Mouse (Mus musculus): Measurements from ENCODE around the gene Anks1b. TPM values are rescaled to one million over a fixed set of nuclear protein-coding genes. Genes with fewer than 3 reads are reported as not detected.

Anks1b gene
- total RNA-seq, 1 experiment from 2014 or later: not detected

DNA sequence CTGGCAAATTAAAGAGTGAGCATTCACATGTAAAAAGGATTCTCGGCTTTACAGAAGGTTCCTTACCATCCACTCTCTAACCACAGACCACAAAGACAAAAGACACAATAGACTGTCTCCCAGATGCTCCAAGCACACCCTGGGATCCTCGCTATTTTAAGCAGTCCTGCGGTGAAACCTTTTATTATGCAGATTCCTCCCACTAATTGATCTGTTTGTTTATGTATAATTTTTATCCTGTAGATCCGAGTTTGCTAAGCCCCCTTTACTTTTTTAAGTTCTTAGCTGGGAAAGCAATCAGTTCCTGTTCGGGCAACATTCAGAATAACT, 836.3 kb downstream of the Anks1b start:
- ATAC-seq (replicated peaks in 1 of 2; ENCODE audit: insufficient read depth in 1 of 2, low FRiP score in 2 of 2, low TSS enrichment in 1 of 2, low read depth in 1 of 2, poor library complexity in 2 of 2, severe bottlenecking in 2 of 2): no peak

DNA sequence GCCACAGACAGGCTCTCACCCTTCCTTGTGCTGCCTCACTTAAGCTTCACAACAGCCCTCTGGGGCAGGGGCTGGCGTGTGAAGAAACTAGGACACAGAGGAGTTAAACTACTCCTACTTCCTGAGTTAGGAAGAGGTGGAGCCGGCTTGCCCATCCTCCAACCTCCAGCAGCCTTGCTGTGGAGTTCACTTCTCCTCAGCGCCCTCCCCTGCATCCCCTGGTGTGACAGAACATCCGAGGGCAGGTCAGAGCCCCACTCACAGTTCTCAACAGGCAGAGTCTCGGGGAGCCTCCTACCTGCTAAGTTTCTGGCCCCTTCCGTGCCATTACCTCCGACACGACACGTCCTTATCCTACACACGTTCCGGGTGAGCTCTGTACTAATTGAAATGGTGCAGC, 844.7 kb downstream of the Anks1b start:
- no peak for ATAC-seq (replicated peaks in 1 of 2; ENCODE audit: insufficient read depth in 1 of 2, low FRiP score in 2 of 2, low TSS enrichment in 1 of 2, low read depth in 1 of 2, poor library complexity in 2 of 2, severe bottlenecking in 2 of 2)

DNA sequence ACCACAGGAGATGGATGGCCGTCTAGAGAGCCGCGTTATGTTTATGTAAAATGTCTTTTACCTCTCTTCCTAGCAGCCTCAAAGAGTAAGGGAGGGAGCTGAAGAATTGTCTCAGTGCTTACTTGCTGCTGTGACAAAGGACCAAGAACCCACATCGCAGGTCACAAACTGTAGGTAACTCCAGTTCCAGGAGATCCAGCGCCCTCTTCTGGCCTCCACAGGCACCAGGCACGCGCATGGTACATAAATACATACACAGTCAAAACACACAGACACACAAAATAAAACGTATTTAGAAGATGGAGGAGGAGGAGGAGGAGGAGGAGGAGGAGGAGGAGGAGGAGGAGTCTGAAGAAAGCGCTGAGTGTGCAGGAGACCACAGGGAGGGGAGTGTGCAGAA, 845.4 kb downstream of the Anks1b start:
- no peak for ATAC-seq (replicated peaks in 1 of 2; ENCODE audit: insufficient read depth in 1 of 2, low FRiP score in 2 of 2, low TSS enrichment in 1 of 2, low read depth in 1 of 2, poor library complexity in 2 of 2, severe bottlenecking in 2 of 2)

DNA sequence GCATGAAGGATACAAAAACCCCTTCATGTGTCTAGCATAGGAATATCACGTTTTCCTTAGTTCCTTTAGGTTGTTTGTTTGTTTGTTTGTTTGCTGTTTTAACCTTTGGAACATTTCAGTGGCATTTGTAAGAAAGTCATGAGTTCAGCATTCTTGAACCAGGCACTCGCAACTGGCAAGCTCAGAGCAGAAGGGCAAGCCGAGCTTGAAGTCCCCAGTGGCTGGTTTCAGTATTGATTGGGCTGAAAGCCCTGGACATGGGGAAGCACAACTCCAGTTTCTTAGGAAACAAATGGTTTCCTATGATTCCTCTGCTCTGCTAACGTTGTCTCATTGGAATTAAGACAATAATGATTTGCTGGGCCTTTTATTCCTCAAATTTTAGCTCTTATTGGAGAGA, 846.7 kb downstream of the Anks1b start:
- no peak for ATAC-seq (replicated peaks in 1 of 2; ENCODE audit: insufficient read depth in 1 of 2, low FRiP score in 2 of 2, low TSS enrichment in 1 of 2, low read depth in 1 of 2, poor library complexity in 2 of 2, severe bottlenecking in 2 of 2)

DNA sequence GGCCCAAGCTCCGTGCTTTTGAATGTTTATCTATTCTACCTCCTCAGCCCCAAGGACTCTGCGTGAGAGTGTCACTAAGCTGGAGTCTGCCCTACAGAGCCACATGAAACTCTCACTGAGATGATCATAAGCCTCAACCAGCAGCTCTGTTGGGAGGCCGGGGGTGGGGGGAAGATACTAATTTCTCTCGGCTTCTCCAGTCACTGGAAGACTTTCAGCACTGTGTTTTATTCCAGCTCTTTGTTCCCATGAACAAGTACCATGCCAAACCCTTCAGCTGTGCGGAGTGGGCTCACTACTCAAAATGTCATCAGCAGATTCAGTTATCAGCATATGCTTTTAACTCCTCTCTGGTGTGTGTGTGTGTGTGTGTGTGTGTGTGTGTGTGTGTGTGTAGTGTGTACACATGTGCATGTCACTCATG, 849.8 kb downstream of the Anks1b start:
- no peak for ATAC-seq (replicated peaks in 1 of 2; ENCODE audit: insufficient read depth in 1 of 2, low FRiP score in 2 of 2, low TSS enrichment in 1 of 2, low read depth in 1 of 2, poor library complexity in 2 of 2, severe bottlenecking in 2 of 2)

DNA sequence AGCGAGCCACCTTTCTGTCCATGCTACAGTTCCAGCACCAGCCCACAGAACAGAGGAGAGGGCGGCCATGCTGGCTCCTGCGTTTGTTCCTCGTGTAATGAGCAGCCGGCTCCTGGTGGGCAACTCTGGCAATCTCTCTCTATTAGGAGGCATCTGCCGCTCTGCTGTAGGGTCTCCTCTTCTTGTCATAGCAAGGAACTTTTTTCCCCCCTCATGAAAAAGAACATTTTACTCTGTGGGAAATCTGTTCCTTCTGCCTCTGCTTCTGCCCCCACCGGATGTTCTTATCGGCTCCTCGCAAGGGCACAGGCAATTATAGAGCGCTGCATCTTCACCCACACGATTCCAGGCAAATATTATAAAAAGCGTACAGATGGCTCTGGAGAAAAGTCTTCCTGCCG, 850.6 kb downstream of the Anks1b start:
- no peak for ATAC-seq (replicated peaks in 1 of 2; ENCODE audit: insufficient read depth in 1 of 2, low FRiP score in 2 of 2, low TSS enrichment in 1 of 2, low read depth in 1 of 2, poor library complexity in 2 of 2, severe bottlenecking in 2 of 2)

DNA sequence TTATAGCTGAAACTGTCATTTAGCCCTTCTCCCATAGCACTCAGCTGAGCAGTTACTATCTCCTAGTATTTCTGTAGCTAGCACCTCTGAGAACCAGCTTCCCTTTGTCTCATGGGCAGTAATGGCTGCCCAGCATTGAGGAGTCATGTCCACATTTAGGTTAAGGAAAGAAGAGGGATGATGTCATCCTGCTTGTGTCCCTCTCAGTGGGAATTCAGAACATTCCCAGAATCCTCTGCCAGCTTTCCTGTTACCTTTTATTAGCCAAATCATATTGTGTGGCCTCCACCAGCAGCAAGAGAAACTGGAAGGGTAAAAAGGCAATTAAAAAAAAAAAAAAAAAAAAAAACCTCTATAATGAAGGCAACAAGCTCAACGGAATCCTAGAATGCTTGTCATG, 851.6 kb downstream of the Anks1b start:
- ATAC-seq (replicated peaks in 1 of 2; ENCODE audit: insufficient read depth in 1 of 2, low FRiP score in 2 of 2, low TSS enrichment in 1 of 2, low read depth in 1 of 2, poor library complexity in 2 of 2, severe bottlenecking in 2 of 2): no peak

DNA sequence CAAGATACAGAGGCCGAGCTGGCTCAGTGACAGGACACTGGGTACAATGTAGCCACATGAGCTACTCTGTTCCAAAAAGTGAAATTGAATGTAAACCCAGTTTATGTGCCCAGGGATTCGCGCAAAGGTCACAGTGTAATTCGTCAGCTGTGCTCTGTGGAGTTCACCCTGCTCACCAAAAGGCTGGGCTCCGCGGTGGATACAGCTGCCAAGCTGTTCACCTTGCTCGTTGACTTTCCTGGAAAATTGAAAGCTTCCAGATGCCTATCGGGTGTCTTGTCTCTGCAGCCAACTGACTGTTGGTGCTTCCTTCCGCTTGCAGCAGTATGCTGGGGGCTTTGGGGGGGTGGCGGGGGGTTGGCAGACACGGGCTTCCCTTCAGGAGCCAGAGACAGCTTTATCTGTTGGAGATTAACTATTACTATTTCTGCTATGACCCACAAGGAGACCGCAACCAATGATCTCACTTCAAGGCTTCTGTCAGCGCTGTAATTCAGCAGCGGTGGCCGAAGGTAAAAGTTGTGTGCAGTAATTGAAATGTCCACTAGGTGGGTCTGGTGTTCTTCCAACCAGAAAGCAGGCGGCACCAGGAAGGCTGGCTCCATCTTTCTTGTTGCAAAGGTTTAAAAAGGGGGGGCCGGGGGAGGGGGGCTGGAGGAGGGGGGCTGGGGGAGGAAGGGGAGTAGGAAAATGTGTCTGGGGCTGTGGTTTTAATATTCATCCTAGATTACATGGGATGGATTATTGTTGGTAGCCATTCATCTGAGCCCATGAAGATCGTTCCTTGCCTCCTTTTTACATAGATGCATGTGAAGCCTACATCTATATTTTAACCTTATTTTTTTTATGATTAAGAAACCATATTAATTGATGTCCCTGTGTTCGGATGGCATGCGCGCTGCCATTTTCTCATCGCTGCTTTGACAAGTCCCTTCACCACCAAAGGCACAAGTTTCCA, 855.4 kb downstream of the Anks1b start:
- ATAC-seq (replicated peaks in 1 of 2; ENCODE audit: insufficient read depth in 1 of 2, low FRiP score in 2 of 2, low TSS enrichment in 1 of 2, low read depth in 1 of 2, poor library complexity in 2 of 2, severe bottlenecking in 2 of 2): peak; percentile 82 to 86

DNA sequence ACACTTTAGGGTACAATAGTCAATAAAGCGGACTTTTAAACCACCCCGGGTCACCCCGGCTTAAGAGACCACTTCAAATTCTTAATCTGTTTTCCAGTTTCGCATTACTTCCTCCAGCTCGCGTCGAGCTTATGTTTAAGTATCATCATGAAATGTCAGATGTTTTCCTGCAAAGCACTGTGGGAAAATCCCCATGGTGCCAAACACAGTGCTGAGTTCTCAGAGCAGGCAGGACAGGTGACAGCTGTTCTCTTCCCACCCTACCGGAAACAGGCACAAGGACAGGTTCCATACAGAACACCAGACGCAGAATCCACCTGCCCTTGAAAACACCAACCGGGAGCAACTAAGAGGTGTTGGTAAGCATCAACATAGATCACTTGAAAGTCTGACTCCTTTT, 856.2 kb downstream of the Anks1b start:
- no peak for ATAC-seq (replicated peaks in 1 of 2; ENCODE audit: insufficient read depth in 1 of 2, low FRiP score in 2 of 2, low TSS enrichment in 1 of 2, low read depth in 1 of 2, poor library complexity in 2 of 2, severe bottlenecking in 2 of 2)

DNA sequence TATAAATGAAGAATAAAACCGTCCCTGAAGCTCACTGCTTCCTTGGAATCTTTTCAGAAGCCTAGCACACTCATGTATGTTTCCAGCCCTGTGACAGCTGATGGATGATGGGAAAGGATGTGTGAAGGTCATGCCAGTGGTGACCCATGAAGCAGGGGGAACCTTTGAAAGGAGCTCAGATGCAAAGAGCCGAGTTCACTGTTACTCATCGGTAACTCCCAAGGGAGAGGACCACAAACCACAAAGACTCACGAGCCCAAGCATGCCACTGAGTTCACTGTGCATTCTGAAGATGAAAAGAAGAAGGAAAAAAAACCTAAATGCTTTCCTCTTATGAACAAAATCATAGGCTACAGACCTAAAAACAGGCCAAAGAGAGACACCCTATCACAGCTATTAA, 859.5 kb downstream of the Anks1b start:
- ATAC-seq (replicated peaks in 1 of 2; ENCODE audit: insufficient read depth in 1 of 2, low FRiP score in 2 of 2, low TSS enrichment in 1 of 2, low read depth in 1 of 2, poor library complexity in 2 of 2, severe bottlenecking in 2 of 2): no peak

DNA sequence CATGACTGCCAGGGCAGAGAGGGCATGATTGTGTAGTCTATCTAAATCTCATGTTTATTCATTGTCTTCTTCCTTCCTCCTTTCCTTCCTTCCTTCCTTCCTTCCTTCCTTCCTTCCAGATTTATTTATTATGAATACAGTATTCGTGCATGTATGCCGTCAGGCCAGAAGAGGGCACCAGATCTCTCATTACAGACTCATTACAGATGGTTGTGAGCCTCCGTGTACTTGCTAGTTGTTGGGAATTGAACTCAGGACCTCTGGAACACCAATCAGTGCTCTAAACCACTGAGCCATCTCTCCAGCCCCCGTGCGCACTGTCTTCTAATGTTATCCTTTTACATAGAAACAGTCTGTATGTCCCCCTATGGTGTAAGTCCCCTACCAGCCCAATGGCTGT, 860.3 kb downstream of the Anks1b start:
- ATAC-seq (replicated peaks in 1 of 2; ENCODE audit: insufficient read depth in 1 of 2, low FRiP score in 2 of 2, low TSS enrichment in 1 of 2, low read depth in 1 of 2, poor library complexity in 2 of 2, severe bottlenecking in 2 of 2): peak; percentile 53 to 61; a peak in 3 of 4 replicates

DNA sequence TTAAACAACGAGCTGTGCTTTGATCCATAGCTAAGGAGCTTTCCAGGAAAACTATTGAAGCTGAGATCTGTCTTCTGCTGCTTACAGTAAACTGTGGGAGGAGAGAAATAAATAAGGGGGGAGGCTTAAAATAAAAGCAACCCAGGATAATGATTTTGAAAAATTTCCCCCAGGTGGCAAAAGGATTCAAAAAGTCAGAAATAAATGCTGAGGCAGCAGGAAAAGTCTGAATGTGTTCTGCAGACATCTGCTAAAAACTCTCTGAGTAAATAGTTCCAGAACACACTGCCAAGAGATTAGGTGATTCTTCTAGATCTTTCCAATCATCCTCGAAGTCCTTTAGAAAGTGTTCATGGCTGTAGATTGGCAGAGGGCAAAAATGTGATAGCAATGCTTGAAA, 865.2 kb downstream of the Anks1b start:
- ATAC-seq (replicated peaks in 1 of 2; ENCODE audit: insufficient read depth in 1 of 2, low FRiP score in 2 of 2, low TSS enrichment in 1 of 2, low read depth in 1 of 2, poor library complexity in 2 of 2, severe bottlenecking in 2 of 2): no peak

DNA sequence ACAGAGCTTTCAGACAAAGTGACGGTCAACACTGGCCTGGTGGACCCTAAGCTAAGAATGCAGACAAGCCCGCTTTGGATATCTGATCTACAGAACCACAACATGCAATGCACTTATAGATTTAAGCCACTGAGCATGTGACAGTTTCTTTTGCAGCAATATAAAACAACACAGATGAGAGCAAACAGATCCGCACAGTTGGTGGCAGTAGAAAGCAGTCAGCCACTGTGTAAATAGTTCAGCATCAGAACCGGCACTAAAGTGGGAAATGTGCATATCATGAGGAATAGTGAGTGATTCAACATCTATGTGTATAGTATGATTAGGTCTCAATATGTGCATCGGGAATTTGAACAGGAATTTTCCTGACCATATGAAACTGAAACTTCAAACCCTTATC, 867.6 kb downstream of the Anks1b start:
- no peak for ATAC-seq (replicated peaks in 1 of 2; ENCODE audit: insufficient read depth in 1 of 2, low FRiP score in 2 of 2, low TSS enrichment in 1 of 2, low read depth in 1 of 2, poor library complexity in 2 of 2, severe bottlenecking in 2 of 2)

DNA sequence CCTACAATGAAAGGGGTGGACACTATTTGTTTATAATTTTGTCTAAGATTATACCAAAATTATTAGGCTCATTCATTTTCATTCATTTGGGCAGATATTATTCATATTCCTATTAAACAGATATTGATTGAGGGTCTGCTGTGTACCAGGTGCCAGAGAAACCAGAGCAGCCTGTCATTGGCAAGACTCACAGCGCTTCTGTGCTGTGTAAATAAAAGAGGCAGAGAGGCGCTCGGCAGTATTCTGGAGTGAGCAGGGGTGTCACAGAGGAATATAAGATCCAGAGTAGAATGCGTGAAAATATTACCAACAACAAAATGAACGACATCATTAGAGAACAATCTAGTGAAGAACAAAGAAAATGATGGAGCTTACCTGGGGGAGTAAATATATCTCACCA, 878.6 kb downstream of the Anks1b start:
- ATAC-seq (replicated peaks in 1 of 2; ENCODE audit: insufficient read depth in 1 of 2, low FRiP score in 2 of 2, low TSS enrichment in 1 of 2, low read depth in 1 of 2, poor library complexity in 2 of 2, severe bottlenecking in 2 of 2): no peak

DNA sequence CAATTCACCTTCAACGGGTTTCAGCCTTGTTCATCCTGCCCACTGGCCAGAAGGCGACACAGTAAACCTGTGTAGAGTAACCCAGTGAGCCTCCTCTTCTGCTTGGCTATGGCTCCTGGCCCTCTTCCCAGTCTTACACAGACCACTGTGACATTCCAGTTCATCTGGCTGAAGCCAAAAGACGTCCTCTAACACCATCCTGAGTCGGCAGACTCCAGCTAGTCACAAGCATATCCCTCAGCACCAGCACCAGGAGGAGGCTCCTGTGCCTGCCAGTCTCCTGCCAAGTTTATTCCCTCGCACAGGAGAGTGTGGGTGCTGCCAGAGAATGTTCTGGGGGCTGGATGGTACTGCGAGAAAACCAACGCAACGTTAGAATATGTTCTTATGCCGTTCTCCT, 879.8 kb downstream of the Anks1b start:
- no peak for ATAC-seq (replicated peaks in 1 of 2; ENCODE audit: insufficient read depth in 1 of 2, low FRiP score in 2 of 2, low TSS enrichment in 1 of 2, low read depth in 1 of 2, poor library complexity in 2 of 2, severe bottlenecking in 2 of 2)

DNA sequence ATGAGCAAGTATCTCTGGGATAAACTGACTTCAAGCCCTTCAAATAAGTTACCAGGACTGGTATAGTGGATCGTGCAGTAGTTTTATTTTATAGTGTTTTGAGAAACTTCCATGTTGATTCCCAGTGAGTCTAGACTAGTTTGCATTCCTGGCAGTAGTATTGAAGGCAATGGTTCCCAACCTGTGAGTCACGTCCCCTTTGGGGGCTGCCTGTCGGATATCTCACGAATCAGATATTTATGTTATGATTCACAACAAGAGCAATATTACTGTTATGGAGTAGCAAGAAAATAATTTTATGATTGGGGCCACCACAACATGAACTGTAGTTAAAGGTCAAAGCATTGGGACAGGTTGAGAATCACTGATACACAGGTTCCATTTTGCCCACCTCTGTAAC, 884.5 kb downstream of the Anks1b start:
- no peak for ATAC-seq (replicated peaks in 1 of 2; ENCODE audit: insufficient read depth in 1 of 2, low FRiP score in 2 of 2, low TSS enrichment in 1 of 2, low read depth in 1 of 2, poor library complexity in 2 of 2, severe bottlenecking in 2 of 2)

DNA sequence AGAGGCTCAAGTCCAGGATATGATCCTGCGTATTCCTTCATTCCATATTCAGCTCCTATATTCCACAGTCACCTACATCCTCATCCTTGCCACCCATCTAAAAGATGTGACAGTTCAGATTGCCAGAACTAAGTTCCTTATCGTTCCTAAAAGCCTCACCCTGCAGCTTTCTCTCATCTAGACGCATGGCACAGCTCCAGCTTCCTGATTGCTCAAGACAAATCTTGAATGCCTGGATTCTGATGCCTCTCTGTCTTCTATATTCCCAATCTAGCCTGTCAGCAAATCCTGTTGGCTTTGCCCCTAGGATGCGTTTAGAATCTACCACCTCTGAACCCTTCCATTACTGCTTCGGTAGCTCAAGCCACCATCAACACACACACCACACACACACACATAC, 886.6 kb downstream of the Anks1b start:
- ATAC-seq (replicated peaks in 1 of 2; ENCODE audit: insufficient read depth in 1 of 2, low FRiP score in 2 of 2, low TSS enrichment in 1 of 2, low read depth in 1 of 2, poor library complexity in 2 of 2, severe bottlenecking in 2 of 2): no peak

DNA sequence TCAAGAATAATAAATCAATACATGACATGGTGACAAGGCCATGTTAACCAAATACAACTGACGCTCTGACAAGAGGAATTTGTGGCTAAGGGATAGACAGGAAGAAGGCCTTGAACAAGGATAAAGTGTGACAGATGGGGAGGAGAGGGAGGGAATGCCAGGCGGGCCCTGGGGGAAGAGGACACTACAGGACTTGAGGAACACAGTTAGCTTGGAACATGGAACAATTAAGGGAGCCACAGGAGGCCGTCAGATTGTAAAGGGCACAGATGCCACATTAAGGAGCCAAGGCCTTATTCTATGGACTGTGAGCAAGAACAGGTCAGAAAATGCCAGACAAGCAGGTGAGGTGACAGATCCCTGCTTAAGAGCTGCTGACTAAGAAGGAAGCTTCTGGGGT, 893.0 kb downstream of the Anks1b start:
- no peak for ATAC-seq (replicated peaks in 1 of 2; ENCODE audit: insufficient read depth in 1 of 2, low FRiP score in 2 of 2, low TSS enrichment in 1 of 2, low read depth in 1 of 2, poor library complexity in 2 of 2, severe bottlenecking in 2 of 2)

DNA sequence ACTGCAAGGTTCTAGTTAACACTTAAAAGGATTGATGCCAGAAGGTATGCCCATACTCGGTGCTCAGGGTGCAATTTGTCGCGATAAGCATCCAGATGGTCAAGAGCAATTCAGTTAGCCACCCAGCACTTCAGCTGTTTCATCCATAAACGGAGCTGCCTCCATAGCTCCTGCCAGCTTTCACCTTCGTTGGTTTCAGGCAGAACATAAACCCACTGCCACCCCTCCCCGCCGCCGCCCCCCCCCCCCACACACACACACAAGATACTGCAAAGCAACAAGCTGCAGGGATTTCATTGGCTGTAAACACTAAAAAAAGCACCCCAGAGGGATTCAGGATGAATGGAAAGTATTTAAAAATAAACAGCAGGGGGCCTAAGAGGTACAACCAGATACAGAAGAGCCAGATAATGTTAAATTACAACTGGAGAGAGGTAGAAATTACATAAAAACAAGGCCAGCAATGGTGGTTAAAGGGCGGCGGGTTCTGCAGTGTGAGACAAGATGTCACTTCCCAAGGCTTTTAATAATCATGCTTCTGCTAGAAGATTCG, 897.2 kb downstream of the Anks1b start:
- ATAC-seq (replicated peaks in 1 of 2; ENCODE audit: insufficient read depth in 1 of 2, low FRiP score in 2 of 2, low TSS enrichment in 1 of 2, low read depth in 1 of 2, poor library complexity in 2 of 2, severe bottlenecking in 2 of 2): no peak
